Mouse (Mus musculus) fat pad, adult 2 months (tissue): Measurements from ENCODE around the gene Rab23.

Source experiments
- DNase-seq: peaks from one replicate; pipeline ENCODE4 v3.0.0-alpha.2; 2011; ENCODE audit warnings: low read depth, low spot score; ENCODE audit errors: extremely low read depth

The Rab23 gene

GRCm38 (mm10) chr1:33719733-33720225 is at the start of gene Rab23:
TSS of gene Rab23 (plus strand) at chr1:33719887.
- no peak for DNase-seq

DNA sequence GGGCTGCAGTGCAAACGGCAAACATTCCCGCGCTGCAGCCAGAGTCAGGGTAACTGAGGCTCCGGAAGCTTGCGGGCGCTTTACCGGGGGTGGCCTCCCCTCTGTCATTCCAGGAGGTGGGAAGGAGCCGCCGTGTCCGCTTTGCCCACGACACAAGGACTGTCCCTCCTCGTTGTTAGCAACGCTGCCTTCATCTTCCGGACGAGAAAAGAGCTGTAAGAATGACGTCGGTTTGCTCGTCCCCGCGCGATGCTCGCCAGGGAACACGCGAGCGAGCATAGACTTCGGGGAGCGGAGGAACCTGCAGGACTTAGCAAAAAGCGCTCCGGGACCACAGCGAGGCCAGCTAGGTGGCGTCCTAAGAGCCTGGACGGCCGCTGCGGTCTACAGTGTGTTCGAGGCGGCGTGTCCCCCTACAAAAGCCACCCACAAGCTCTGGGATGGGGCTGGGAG is 49.5 kb upstream of the Rab23 start:
- no peak for DNase-seq

DNA sequence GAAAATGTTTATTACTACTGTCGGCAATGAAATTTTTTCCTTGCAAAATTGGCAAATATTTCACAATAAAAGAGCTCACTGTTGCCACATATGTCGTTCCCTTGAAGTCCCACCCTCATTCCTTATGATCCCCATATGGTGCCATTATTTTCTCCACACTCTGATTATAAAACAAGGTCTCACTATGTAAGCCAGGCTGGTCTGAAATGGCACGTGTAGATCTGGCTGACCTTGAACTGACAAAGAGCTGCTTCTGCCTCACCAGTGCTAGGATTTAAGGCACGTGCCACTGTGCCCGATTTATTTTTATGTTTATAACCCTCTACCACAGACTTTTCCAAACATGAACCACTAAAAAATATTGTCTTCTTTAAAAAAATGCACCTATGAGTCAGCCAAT is 48.2 kb upstream of the Rab23 start:
- no peak for DNase-seq

- DNase-seq: no peak
These were observed 47.6 kb upstream of the Rab23 start for GRCm38 (mm10) chr1:33672083-33672482.

GRCm38 (mm10) chr1:33672514-33672913 is 47.2 kb upstream of the Rab23 start:
- no peak for DNase-seq

GRCm38 (mm10) chr1:33673158-33673960 is 46.3 kb upstream of the Rab23 start:
- DNase-seq: no peak

- DNase-seq: no peak
These were observed 39.3 kb upstream of the Rab23 start for GRCm38 (mm10) chr1:33680435-33680834.

- no peak for DNase-seq
These were observed 38.8 kb upstream of the Rab23 start for GRCm38 (mm10) chr1:33680890-33681289.

GRCm38 (mm10) chr1:33684459-33684858 is 35.2 kb upstream of the Rab23 start:
- DNase-seq: no peak

DNA sequence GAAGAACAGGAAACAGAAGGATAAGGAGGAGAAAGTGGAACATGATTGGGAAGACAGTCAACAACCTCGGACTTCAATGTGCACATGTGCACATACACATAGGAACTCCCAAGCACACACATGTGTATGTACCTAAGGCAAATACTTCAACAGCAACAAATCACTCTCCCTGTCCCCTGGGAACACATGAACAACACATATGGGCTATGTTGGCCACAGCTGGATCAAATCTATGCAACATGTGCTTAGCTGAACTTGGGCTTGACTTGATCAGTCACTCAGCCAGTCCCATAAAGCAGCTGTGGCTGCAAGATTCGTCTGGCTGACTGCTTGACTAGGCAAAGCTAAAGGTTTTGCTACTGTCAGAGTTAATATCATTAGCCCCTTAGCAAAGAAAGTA is 30.9 kb upstream of the Rab23 start:
- no peak for DNase-seq

DNA sequence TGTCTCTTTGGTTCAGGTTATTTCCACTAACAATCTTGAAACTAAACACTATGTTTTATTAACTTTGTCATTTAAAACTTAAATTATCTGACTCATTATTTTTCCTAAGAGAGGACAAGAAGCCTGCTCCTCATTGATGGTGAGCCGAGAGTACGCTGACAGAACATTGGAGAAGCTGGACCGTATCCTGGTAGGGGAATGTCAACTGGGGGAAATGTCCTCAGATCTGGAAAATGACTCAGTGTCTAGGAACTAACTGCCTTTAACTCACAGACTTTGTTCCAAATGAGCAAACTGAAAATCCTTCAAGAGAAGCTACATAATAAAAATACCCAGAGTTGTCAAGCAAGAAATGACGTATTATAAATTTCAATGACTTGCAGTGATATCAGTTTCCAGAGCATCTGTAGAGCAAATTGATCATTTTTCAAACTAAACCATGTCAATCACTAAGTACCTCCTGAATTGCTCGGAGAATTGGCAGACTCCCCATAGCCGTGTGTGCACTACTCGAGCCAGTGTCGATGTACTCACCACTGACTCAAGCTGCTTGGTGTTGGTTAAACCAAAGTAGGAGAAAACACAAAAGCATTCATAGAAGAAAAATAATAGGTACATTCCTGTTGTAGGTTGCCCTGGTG is 30.1 kb upstream of the Rab23 start:
- no peak for DNase-seq

DNA sequence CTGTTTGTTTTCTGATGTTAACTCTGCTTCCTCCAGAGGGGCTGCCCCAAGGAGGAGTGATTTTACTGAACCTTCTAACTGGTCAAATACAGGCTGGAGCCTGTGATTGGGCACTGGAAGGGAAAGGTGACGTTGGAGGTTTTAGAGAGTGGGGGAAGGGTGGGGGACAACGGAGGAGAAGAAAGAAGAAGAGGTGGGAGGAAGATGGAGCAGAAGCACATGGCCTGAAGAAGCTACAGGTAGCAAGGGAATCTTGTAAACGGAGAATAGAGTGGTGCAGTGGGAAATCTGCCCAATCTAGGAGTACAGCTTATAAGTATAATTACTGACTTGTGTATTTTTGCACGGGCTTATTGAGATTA is 29.6 kb upstream of the Rab23 start:
- no peak for DNase-seq

GRCm38 (mm10) chr1:33693893-33694292 is 25.8 kb upstream of the Rab23 start:
- no peak for DNase-seq

GRCm38 (mm10) chr1:33696016-33696415 is 23.7 kb upstream of the Rab23 start:
- DNase-seq: no peak

GRCm38 (mm10) chr1:33701244-33701643 is 18.4 kb upstream of the Rab23 start:
- DNase-seq: no peak

- no peak for DNase-seq
These were observed 10.1 kb upstream of the Rab23 start for GRCm38 (mm10) chr1:33709615-33710014.

- no peak for DNase-seq
These were observed 7.7 kb upstream of the Rab23 start for GRCm38 (mm10) chr1:33712026-33712425.

- no peak for DNase-seq
These were observed 4.9 kb upstream of the Rab23 start for GRCm38 (mm10) chr1:33714796-33715195.

DNA sequence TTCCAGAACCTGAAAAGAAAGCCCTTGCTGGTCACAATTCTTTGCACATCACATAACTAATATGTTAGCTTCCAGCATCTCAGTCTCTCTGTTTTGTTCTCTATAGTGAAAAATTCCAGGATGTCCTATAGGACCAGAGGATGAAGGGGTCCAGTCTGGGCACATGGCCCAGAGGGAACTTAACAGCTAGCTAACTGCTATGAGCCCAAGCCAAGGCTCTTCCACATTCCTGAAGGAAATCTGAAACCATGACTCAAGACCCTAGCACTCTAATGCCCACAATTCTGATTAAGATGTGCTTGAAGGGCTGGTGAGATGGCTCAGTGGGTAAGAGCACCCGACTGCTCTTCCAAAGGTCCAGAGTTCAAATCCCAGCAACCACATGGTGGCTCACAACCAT is 2.1 kb upstream of the Rab23 start:
- no peak for DNase-seq

GRCm38 (mm10) chr1:33720231-33720630 is 544 bp downstream of the Rab23 start:
- no peak for DNase-seq

DNA sequence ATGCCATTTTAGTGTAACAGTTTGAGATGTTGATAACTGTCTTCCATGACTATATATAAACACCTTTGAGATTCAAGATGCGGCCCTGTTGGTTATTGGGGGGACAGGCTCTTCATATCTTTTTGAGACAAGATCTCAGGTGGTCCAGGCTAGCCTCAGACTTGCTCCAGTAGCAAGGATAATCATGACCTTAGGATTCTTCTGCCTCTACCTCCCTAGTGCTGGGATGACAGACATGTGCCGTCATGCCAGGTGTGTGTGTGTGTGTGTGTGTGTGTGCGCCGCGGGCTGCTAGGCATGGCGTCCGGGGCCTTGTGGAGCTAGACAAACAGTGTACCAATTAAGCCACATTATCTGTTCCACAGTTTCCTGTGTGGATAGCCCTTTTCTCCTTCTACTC is 1.3 kb downstream of the Rab23 start:
- no peak for DNase-seq

GRCm38 (mm10) chr1:33724516-33724915 is 4.8 kb downstream of the Rab23 start:
- no peak for DNase-seq
